Mouse (Mus musculus) ES-E14 (cell line): ENCODE data around the gene Tmem117.

Experiments used
- HCFC1 ChIP-seq: IDR thresholded peaks from 2 replicates; pipeline ENCODE4 v1.6.1; 2012; ENCODE audit warnings: low read length, inconsistent platforms, borderline replicate concordance; ENCODE audit not compliant: insufficient read depth
- MAFK ChIP-seq: IDR thresholded peaks from 2 replicates; pipeline ENCODE4 v1.6.1; 2014; ENCODE audit warnings: mild to moderate bottlenecking, low read depth, low read length, inconsistent platforms; ENCODE audit not compliant: insufficient read depth
- ZC3H11A ChIP-seq: IDR thresholded peaks from 2 replicates; pipeline ENCODE4 v1.6.1; 2012; ENCODE audit warnings: low read depth, mild to moderate bottlenecking, inconsistent platforms, low read length, borderline replicate concordance

DNA sequence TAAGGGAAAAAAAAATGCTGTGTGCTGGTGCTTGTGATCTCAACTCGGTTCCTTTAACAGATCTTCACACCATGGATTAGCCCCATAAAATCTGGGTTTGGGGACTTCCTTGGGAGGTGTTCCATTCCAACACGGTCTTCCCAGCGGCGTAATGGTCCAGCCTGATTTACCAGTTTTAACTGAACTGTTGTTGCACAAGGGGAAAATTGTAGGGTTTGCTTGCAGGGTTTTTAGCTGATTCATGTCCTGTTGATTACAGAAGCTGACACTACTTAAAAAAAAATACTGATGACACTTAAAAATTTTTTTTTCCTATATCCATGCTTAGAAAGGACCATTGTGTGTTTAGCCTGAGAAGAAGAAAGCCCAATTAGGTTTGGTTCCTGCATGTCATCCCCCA lies 37.7 kb upstream of the Tmem117 start:
- no peak for TF ChIP-seq ZC3H11A
- TF ChIP-seq HCFC1: no peak
- no peak for TF ChIP-seq MAFK
